Mouse (Mus musculus) spleen, adult 2 months (tissue): ENCODE data around the gene Angptl4.

Experiments used
- CTCF ChIP-seq: fragments of 200-500 bp; IDR thresholded peaks from 2 replicates; pipeline ENCODE4 v1.5.1; 2011; ENCODE audit warnings: mild to moderate bottlenecking, inconsistent platforms; ENCODE audit not compliant: insufficient read depth, insufficient read length, insufficient replicate concordance; ENCODE audit errors: extremely low read depth
- POLR2A ChIP-seq: fragments of 200-500 bp; IDR thresholded peaks from 2 replicates; pipeline ENCODE4 v1.6.1; 2011; ENCODE audit warnings: low read depth, low read length, inconsistent platforms

GRCm38 (mm10) chr17:33828892-33829291 lies 47.3 kb upstream of the Angptl4 start:
- TF ChIP-seq POLR2A (no peak), CTCF (no peak)
